9 mouse cellular contexts compared by ENCODE assay signal in genomic region chr10:83140258-83140936, GRCm38 (mm10).
DNase-seq lines count a peak whose midpoint lies in the region; ATAC-seq lines count a peak whose summit lies in the region.
"Had no signal": no experiment of that assay in that cellular context is flagged by ENCODE, and none has a peak within 500 bp of the region (broad histone marks: within the 10 kb centered on the region; RNA-seq: fewer than 3 reads in every experiment).

No protein-coding gene starts in this region.

- WGBS in forebrain, embryonic 16.5 days: 35% methylated on average over 16 of the region's 16 CpGs
- WGBS in limb, embryonic 10.5 days: 76% methylated on average over 16 of the region's 16 CpGs

- DNase-seq in embryo, embryonic 10.5 days (ENCODE audit: low spot score): peak; percentile 39
- no peak for DNase-seq in embryo, embryonic 10 days (ENCODE audit: low spot score)
- DNase-seq in CD4-positive helper T cell, adult 2 months (ENCODE audit: low read depth, low spot score): peak; percentile 38
- DNase-seq in limb, embryonic 10.5 days (ENCODE audit: low spot score): no peak
- no peak for DNase-seq in retina, postnatal 1 day
- DNase-seq in cerebellum, postnatal 4 days (ENCODE audit: low spot score in 2 of 2): no peak
- no peak for DNase-seq in spleen, adult 12 weeks (ENCODE audit: low spot score)

- no peak overlapping the region for H3K9ac ChIP-seq in forebrain, embryonic 16.5 days (replicated peaks; ENCODE audit: low read depth, low read length)

- ATAC-seq in forebrain, embryonic 16.5 days: peak; percentile 70

- no peaks in the 10 kb centered on the region for H3K9me3 ChIP-seq in forebrain, embryonic 16.5 days (ENCODE audit: control insufficient read depth, low read length)
- no peaks in the 10 kb centered on the region for H3K9me3 ChIP-seq in limb, embryonic 10.5 days (replicated peaks)

- no peak overlapping the region; the same call in 1 of the 2 replicates for H3K27ac ChIP-seq in forebrain, embryonic 16.5 days (ENCODE audit: low read length)
- H3K27ac ChIP-seq in limb, embryonic 10.5 days: peak overlapping the region; percentile 67; the same call in 1 of the 2 replicates
- H3K27ac ChIP-seq: kidney, postnatal 0 days had no signal

- no peak overlapping the region for H3K4me3 ChIP-seq in forebrain, embryonic 16.5 days (replicated peaks; ENCODE audit: low read length)
- no peak overlapping the region for H3K4me3 ChIP-seq in limb, embryonic 10.5 days

- H3K27me3 ChIP-seq in forebrain, embryonic 16.5 days (replicated peaks; ENCODE audit: control insufficient read depth, insufficient read depth, low read length): no peaks in the 10 kb centered on the region
- H3K27me3 ChIP-seq in limb, embryonic 10.5 days (ENCODE audit: low read depth, poor library complexity, severe bottlenecking): no peaks in the 10 kb centered on the region

- H3K4me2 ChIP-seq in forebrain, embryonic 16.5 days (ENCODE audit: low read length): peak overlapping the region; percentile 8; the same call in 1 of the 2 replicates

- H3K36me3 ChIP-seq in forebrain, embryonic 16.5 days (ENCODE audit: control insufficient read depth, insufficient read depth): no peaks in the 10 kb centered on the region
- no peaks in the 10 kb centered on the region for H3K36me3 ChIP-seq in limb, embryonic 10.5 days

- peaks cover 18% of the 10 kb centered on the region; the same call in 1 of the 2 replicates for H3K4me1 ChIP-seq in forebrain, embryonic 16.5 days (replicated peaks; ENCODE audit: control insufficient read depth, insufficient read depth, low read length)
- H3K4me1 ChIP-seq in limb, embryonic 10.5 days: peaks cover 63% of the 10 kb centered on the region

Comparison
In these comparisons a context has a peak if more than half of its experiments do, and no peak if none do; other contexts are left out.
1. DNase-seq: peak in embryo, embryonic 10.5 days (single experiment) and CD4-positive helper T cell, adult 2 months (single experiment); none in embryo, embryonic 10 days (single experiment), limb, embryonic 10.5 days (single experiment), retina, postnatal 1 day (single experiment), cerebellum, postnatal 4 days (0 of 2) and spleen, adult 12 weeks (single experiment).